Mouse (Mus musculus): ENCODE measurements at regions not wholly inside any gene's neighbourhood (a gene's known extent, or its start where the extent isn't known, plus 50 kb on each side); places are given as distances from the start of the nearest gene placed in this dataset.

DNA sequence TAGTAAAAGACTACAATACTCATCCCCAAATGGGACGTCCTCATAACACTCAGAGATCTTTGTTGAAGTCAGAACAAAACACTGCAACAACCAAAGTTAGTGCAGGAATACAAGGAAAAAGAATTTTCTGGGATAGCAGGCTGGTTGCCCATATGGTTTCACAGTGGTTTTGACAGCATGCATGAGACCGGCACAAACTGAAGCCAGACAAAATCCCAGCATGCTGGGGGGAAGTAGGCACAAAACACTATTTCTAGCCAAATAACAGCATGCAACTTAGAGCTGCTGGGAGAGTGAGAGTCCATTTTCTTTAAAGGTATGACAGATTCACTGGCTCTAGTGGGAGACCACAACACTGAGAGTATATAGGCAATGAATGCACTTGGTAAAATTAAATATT, 619.1 kb upstream of the Manea start:
- no peak for TF ChIP-seq CTCF (conservative IDR thresholded peaks at IDR 0.05; ENCODE audit: low read length)
- TF ChIP-seq NANOG (IDR thresholded peaks at IDR 0.05; ENCODE audit: borderline replicate concordance, low read length) = no peak
- no peak for TF ChIP-seq POU5F1 (IDR thresholded peaks at IDR 0.05; ENCODE audit: borderline replicate concordance, low read length)

Measured in E14TG2a.4 (cell line).